Comparison of ENCODE assay signal across 7 mouse cellular contexts in the genomic region with DNA sequence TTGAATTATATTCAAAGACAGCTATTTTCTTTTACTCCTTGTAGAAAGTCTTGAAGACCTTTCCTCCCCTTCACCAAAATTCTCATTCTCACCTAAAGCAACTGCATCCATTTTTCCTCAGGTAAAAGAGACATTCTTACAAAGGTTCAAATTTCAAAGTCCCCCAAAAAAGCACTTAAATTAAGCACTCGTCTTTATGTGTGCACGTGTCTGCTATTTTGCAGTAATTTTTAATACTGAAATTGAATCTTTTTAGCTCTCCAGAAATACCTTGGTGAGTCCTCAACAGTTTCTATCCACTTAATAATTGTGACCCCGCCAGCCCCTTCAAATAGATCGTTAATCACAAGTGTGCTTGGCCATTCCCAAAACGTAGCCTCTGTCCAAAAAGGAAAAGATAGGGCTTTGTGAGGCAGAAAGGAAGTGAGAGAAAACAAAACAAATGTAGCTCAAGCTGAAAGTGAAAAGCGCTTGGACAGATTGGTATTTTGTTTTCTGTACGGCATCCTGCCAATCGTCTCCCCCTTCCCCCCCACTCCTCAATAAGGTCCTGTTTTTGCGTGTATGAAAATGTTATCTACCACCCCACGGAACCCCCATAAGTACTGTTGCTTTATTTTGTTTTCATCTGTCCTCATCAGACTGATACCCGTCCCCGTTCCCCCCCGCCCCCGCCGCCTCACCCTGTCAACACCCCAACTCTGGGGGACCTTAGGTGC. TPM values are rescaled to one million over a fixed set of nuclear protein-coding genes. Genes with fewer than 3 reads are reported as not detected.
DNase-seq lines count a peak whose midpoint lies in the region; ATAC-seq and TF ChIP-seq lines count a peak whose summit lies in the region.
"Not testable (repeated sequence)": the region's sequence is repeated elsewhere in the genome, so short reads cannot be mapped to it uniquely, and the experiment has no call there.

No protein-coding gene starts in this region.

- peaks cover 24% of the 10 kb centered on the region for H3K27me3 ChIP-seq in erythroblast, embryonic 14.5 days (ENCODE audit: control insufficient read depth)
- not testable (repeated sequence) for H3K27me3 ChIP-seq in heart, embryonic 13.5 days (replicated peaks); intestine, embryonic 16.5 days (replicated peaks; ENCODE audit: control insufficient read depth, insufficient read depth, low read length); limb, embryonic 14.5 days (ENCODE audit: control insufficient read depth, insufficient read depth, low read length); megakaryocyte, embryonic 14.5 days (replicated peaks)

- WGBS in heart, embryonic 13.5 days: 4% methylated on average over 15 of the region's 15 CpGs
- 6% methylated on average over 15 of the region's 15 CpGs for WGBS in intestine, embryonic 16.5 days
- WGBS in limb, embryonic 14.5 days: under 1% methylated on average over 15 of the region's 15 CpGs

- not testable (repeated sequence) for TF ChIP-seq POLR2A in limb, embryonic 14.5 days (IDR thresholded peaks at IDR 0.05; ENCODE audit: borderline replicate concordance, extremely low read depth, insufficient read depth, insufficient read length)

- peaks cover 38% of the 10 kb centered on the region for H3K4me1 ChIP-seq in erythroblast, embryonic 14.5 days (ENCODE audit: control insufficient read depth)
- H3K4me1 ChIP-seq in heart, embryonic 13.5 days; intestine, embryonic 16.5 days (ENCODE audit: control insufficient read depth, insufficient read depth, low read length); limb, embryonic 14.5 days (ENCODE audit: control insufficient read depth, insufficient read depth, low read length); megakaryocyte, embryonic 14.5 days: not testable (repeated sequence)

- not testable (repeated sequence) for ATAC-seq in heart, embryonic 13.5 days (ENCODE audit: extremely low read depth, insufficient number of reproducible peaks, low FRiP score, low TSS enrichment); intestine, embryonic 16.5 days; limb, embryonic 14.5 days (ENCODE audit: low FRiP score, low read depth)

- peak overlapping the region; percentile 94 for H3K27ac ChIP-seq in heart, embryonic 13.5 days (replicated peaks)
- H3K27ac ChIP-seq in intestine, embryonic 16.5 days (ENCODE audit: low read length); limb, embryonic 14.5 days (replicated peaks; ENCODE audit: low read depth, low read length): not testable (repeated sequence)

- not testable (repeated sequence) for H3K9me3 ChIP-seq in erythroblast, embryonic 14.5 days (ENCODE audit: control insufficient read depth, low read length); heart, embryonic 13.5 days; intestine, embryonic 16.5 days (ENCODE audit: control insufficient read depth, low read length); limb, embryonic 14.5 days (ENCODE audit: control insufficient read depth, low read length); megakaryocyte, embryonic 14.5 days

- H3K4me3 ChIP-seq in erythroblast, embryonic 14.5 days (replicated peaks): peak overlapping the region; percentile 67
- peak overlapping the region; percentile 86 for H3K4me3 ChIP-seq in heart, embryonic 13.5 days
- peak overlapping the region; percentile 78 for H3K4me3 ChIP-seq in intestine, embryonic 16.5 days (ENCODE audit: low read length)
- peak overlapping the region; percentile 61 for H3K4me3 ChIP-seq in limb, embryonic 14.5 days (replicated peaks; ENCODE audit: low read length)
- H3K4me3 ChIP-seq in megakaryocyte, embryonic 14.5 days (replicated peaks): peak overlapping the region; percentile 97

- DNase-seq in adrenal gland, adult 2 months: peak; percentile 19
- DNase-seq in limb, embryonic 14.5 days (ENCODE audit: low spot score): not testable (repeated sequence)
- peak; percentile 17 for DNase-seq in retina, embryonic 14.5 days (ENCODE audit: low spot score)

- not testable (repeated sequence) for H3K36me3 ChIP-seq in erythroblast, embryonic 14.5 days (ENCODE audit: control insufficient read depth); heart, embryonic 13.5 days; intestine, embryonic 16.5 days (ENCODE audit: control insufficient read depth, insufficient read depth, low read length); limb, embryonic 14.5 days (ENCODE audit: control insufficient read depth, insufficient read depth, low read length); megakaryocyte, embryonic 14.5 days (replicated peaks; ENCODE audit: low read length)

- peak overlapping the region; percentile 91 for H3K9ac ChIP-seq in heart, embryonic 13.5 days
- H3K9ac ChIP-seq in intestine, embryonic 16.5 days (ENCODE audit: low read depth, low read length): peak overlapping the region; percentile 86
- H3K9ac ChIP-seq in limb, embryonic 14.5 days (ENCODE audit: low read depth, low read length, severe bottlenecking): peak overlapping the region; percentile 70

- peak overlapping the region; percentile 92 for H3K4me2 ChIP-seq in heart, embryonic 13.5 days
- H3K4me2 ChIP-seq in intestine, embryonic 16.5 days (ENCODE audit: low read depth, low read length): peak overlapping the region; percentile 95
- peak overlapping the region; percentile 96 for H3K4me2 ChIP-seq in limb, embryonic 14.5 days (replicated peaks; ENCODE audit: low read depth, low read length, severe bottlenecking)

RNA-seq across cellular contexts. Expression of a gene that starts 0.8 kb away (rescaled TPM):
- total RNA-seq in adrenal gland, adult 2 months (2021): 10 to 100 TPM; 10.8 to 12.4 TPM
- 3.4 and 5.4 TPM in 2 replicates for polyA plus RNA-seq in adrenal gland, adult 2 months (2012; rRNA removed)
- polyA plus RNA-seq in erythroblast, embryonic 14.5 days (2012): 0.03 and 0.21 TPM in 2 replicates
- 28.1 and 30.9 TPM in 2 replicates for polyA plus RNA-seq in heart, embryonic 13.5 days (2015; fragmentation: Nextera tagmentation; extraction: Ambion mirVana)
- 19.7 and 20.9 TPM in 2 replicates for polyA plus RNA-seq in intestine, embryonic 16.5 days (2015; fragmentation: Nextera tagmentation; extraction: Ambion mirVana)
- polyA plus RNA-seq in limb, embryonic 14.5 days (2012; rRNA removed): 10.9 and 11.3 TPM in 2 replicates
- 23.8 and 27.9 TPM in 2 replicates for polyA plus RNA-seq in limb, embryonic 14.5 days (2014; fragmentation: Nextera tagmentation; extraction: Ambion mirVana)
- 6.8 and 9.5 TPM in 2 replicates for polyA plus RNA-seq in megakaryocyte, embryonic 14.5 days (2012; ENCODE audit: insufficient read depth, low replicate concordance)
